Mouse (Mus musculus) bone marrow, adult 2 months (tissue): ENCODE data around the gene Ramp3.

Source experiments
- CTCF ChIP-seq: fragments of 200-500 bp; IDR thresholded peaks from 2 replicates; pipeline ENCODE4 v1.5.1; 2011; ENCODE audit warnings: low read length, control low read depth; ENCODE audit not compliant: control insufficient read depth, insufficient read depth
- POLR2A ChIP-seq: fragments of 200-500 bp; IDR thresholded peaks from 2 replicates; pipeline ENCODE4 v1.6.1; 2011; ENCODE audit warnings: low read depth, mild to moderate bottlenecking, control low read depth, low read length, borderline replicate concordance; ENCODE audit not compliant: control insufficient read depth

DNA sequence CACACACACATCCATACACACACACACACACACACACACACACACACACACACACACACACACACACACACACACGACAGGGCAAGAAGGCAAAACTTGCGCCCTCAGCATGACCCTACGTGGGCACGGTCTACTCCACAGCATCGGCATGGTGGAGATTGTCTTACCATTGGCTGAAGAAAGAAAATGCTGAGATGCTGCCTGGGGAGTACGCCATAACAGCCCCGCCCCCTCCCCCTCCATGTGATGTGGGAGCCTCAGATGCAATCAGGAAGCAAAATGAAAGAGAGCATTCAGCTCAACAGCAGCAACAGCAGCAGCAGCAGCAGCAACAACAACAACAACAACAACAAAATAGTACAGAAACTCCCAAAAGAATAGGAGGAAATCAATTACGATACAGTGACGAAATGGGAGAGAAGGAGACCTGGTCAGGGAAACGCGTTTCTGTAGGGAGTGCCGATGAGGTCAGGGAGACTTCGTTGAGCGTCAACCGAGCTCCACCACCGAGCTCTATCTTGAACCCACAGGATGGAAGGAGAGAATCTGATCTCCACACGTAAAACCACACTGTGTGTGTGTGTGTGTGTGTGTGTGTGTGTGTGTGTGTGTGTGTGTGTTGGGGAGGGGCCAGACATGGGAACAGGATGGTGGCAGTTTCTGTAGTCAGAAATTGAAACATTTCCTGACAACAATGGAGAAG lies 21.5 kb downstream of the Ramp3 start:
- no peak for TF ChIP-seq CTCF
- no peak for TF ChIP-seq POLR2A
